Mouse (Mus musculus): ENCODE results near the gene Naip1.

Naip1 gene

DNA sequence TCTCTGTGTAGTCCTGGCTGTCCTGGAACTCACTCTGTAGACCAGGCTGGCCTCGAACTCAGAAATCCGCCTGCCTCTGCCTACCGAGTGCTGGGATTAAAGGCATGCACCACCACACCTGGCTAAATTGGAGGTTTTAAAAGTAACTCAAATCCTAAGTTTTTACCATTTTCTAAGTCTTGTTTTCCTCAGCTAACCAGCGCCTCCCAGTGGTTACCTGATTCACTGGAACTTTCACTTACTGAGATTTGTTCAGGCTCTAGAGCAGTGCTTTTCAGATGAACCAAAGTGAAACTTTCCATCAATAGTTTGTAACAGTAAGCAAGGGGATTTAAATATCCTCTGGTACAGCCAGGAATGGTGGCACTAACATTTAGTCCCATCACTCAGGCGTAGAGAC, 61.6 kb downstream of the Naip1 start:
- peak; percentile 0 to 19 for DNase-seq

DNA sequence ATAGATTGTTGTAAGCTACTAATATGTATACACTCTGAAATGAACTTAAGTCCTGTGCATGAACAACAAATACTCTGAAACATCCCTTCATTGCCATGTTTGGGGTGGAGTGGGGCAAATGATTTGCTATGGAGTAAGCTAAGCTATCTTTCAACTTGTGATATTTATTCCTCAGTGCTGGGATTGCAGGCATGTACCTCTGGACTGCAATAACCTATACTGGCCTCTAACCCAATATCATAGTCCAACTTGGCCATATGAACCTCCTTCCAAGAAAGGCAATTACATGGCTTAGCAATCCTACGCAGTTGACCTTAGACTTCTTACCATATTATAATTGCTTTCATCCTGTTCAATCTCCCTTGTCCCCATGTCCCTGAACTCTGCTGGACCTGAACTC, 82.1 kb downstream of the Naip1 start:
- DNase-seq: no peak
